Mouse (Mus musculus): ENCODE results near the gene Evi5l.
"Not testable (repeated sequence)": the region's sequence is repeated elsewhere in the genome, so short reads cannot be mapped to it uniquely, and the experiment has no call there.

Evi5l gene

DNA sequence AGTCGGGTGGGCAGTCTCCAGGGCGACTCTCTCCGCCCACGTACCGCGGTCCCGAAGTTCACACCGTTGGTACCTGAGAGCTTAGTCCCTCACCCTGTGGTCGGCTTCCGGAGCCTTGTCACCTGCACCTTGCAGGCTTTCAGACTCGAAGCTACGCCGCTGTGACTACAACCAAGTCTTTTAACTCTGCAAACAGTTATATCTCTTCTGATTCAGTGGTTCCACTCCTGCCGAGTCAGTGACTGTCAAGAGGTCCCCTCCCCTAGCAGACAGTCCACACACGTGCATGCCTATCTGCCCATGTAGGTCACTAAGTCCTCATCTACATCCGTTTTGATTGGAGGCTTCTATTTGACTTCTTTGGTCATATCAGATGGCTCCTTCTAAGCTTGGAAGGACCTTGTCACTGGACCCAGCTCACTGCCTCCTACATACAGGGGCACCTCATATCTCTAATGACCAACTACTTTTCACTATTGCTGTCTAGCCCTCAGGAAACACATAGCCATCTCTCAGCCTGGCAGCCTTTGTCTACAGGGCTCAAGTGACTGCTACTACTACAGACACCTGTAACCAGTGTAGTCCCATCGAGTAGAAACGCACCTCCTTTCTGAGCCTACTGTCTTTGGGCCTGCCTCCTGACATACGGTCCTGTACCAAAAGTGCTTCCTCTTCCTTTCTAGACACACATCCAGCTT is 73.0 kb downstream of the Evi5l start:
- DNase-seq (ENCODE audit: low spot score), result no peak

DNA sequence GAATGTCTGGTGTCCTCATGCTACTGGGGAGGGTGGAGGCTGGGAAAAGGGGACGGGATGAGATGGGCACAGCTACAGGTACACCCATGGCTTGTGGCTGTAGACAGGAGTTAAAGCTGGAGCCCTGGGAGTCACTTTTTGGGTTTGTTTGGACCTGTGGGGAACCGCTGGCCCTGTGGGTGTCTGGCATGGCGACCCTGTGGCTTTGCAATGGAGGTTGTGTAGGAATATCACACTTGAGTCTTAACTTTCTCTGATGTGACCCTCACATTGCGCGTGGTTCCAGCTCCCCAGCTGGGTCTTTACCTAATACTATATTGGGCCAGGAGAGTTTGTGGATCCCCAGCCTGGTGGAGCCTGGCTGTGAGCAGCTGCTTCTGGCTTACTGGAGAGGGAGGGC is 78.7 kb downstream of the Evi5l start:
- no peak for DNase-seq (ENCODE audit: low spot score)

DNA sequence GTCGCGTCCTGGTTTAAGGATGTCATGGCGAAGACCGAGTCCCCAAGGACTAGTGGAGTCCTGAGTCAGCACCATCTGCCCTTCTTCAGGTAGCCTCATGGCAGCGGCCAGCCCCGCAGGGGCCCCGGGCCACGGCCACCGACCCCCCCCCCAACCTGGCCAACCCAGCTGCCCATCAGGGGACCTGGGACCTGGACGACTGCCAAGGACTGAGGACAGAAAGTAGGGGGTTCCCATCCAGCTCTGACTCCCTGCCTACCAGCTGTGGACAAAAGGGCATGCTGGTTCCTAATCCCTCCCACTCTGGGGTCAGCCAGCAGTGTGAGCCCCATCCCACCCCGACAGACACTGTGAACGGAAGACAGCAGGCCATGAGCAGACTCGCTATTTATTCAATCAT is 79.4 kb downstream of the Evi5l start:
- DNase-seq (ENCODE audit: low spot score), result no peak

DNA sequence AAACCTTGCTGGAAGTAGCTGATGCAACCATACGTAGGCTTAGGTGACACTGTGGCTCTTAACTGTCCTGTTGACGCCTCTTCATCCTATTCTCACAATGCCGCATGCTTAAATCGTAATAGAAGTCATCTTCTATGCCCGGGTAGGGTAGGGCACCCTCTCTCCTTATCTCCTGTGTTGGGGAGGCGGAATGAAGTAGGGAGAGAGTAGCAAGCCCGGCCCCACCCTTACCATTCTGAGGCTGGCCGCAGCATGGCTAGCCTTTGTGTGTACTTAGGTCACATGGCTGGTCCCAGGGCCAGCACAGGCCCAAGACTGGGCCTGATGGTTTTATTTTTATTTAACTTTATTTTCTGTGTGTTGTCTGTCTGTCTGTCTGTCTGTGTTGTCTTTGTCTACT is 80.9 kb downstream of the Evi5l start:
- DNase-seq (ENCODE audit: low spot score), result no peak

DNA sequence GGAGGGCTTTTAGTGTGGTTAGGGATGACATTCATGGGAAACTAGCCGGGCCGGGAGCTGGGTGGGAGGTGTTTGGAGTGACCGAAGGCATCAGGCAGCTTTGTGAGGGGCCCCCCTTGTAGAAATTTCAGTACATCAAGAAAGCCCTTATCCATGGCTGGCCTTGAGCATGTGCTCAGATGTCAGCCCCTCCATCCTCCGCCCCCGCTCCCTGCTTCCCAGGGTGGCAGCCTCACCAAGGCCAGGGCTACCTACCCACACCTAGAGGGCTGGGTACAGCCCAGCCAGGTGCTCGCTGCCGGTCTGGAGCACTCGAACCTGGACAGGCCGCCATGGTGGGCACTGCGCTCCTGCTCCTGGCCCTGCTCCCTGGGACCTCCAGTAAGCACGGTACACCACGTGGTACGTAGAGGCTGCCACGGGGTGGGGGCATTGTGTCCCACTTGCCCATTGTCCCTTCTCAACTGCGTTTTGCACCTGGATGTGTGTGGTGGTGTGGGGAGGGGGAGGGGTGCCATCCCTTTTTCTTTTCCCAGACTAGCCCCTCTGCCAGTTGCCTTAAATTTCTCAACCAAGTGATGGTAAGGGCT is 81.7 kb downstream of the Evi5l start, which contains the start of gene Tgfbr3l:
Gene Tgfbr3l (plus strand): TSS at position 264 of the 590 bp plus-strand sequence.
- DNase-seq (ENCODE audit: low spot score), result no peak

DNA sequence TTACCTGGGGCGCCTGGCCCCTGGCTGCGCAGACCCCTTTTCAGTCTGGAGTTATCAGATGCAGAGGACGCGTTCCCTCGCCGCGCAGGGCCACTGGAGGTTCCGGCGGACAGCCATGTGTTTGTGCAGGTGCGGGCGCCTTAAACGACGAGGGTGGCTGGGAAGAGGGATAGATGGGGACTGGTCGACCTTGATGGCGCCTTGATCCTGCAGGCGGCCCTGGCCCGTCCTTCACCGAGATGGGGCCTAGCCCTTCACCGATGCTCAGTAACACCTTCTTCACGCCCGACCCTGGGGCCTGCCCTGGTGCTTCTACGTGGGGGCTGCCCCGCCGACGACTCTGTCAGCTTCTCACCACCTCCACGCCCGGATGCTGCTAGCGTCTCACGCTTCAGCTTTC is 82.8 kb downstream of the Evi5l start:
- no peak for DNase-seq (ENCODE audit: low spot score)

DNA sequence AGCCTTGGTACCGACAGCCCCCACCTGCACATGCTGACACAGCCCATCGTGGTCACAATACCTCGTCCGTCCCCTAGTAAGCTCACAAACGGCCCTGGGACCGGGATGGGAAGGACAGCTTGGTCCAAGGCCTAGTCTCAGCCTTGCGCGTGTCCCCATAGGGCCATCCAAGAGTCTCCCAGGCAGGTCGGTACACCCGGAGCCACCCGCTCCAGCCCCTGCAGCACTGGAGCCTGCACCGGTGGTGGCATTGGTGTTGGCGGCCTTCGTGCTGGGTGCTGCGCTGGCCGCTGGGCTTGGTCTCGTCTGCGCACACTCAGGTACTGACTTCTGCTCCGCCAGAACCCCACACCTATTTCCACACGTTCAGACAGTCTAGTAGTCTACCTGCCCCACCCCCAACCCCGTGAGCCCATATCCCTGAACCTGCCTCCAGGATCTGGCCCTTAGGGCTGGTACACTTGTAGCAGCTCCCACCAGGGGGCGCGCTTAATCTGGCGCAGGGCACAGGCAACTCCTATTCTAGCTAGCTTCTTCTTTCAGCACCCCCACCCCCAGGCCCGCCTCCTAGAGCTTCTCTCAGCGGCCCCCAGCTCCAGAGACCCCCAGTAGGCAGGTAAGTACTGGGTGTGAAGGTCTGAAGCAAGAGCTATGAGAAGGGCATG is 84.1 kb downstream of the Evi5l start:
- DNase-seq (ENCODE audit: low spot score), result peak; percentile 86

DNA sequence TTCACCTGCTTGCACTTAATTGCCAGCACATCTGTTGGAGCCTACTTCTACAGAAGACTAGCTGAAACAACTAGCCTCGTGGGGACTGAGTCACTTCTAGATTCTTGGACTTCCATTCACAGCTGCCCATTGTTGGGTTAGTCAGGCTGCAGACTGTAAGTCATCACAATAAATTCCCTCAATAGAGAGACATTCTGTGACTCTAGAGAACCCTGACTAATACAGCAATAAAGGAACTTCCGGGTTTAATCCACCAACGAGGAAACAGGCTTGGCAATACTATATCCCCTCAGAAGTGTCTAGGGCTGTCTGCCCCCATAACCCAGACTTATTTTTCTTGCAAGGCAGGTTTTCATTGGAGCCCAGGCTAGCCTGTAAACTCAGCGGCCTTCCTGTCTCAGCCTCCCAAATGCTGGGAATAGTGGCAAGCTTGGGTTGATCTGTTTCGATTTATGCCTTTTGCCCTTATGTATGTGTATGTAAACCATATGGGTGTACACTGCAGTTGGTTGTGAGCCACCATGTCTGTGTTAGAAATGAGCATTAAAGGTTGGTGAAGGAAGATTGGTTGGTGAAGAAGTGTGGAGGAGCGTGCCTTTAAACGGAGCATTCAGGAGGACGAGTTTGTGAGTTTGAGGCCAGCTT is 85.9 kb downstream of the Evi5l start:
- DNase-seq (ENCODE audit: low spot score), result no peak

DNA sequence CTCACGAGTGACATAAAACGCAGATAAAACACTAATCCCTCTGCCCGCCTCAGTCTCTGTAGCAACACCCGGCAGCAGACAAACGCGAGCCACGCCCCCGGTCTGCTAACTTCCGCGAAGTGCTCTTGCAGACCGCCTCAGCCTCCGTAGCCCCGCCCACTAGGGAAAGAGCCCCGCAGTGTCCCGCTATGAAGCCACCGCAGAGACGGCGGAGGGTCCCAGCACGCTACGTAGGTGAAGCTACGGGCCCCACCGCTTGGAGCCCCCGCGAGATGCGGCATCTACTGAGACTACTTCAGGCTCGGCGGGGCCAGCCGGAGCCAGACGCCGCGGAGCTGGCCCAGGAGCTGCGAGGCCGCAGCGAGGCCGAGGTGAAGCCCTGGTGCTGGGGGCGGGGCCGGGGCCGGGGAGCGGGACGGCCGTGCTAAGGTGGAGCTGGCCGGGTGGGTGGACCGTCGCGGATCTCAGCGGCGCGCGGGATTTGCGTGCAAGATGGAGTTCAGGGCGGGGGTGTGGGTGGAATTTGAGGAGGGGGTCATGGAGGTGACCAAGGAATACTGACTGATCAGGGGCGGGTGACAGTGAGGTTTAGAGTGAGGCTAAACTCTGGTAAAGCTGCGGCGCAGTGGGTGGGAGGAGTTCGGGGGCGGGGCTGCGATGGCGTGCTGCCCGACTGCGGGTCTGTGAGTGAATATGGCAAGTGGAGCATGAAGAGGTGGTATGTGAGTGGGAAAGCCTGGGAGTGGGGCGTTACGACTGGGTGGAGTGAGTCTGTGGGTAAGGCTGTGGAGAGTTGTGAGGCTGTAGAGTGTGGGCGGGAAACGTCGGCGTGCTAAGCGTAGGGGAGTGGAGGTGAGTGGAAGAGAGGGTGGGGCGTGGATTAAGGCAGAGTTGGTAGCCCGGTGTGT is 86.8 kb downstream of the Evi5l start, which contains the start of gene Snapc2:
Gene Snapc2 (plus strand): TSS at position 147 of the 908 bp plus-strand sequence.
- DNase-seq (ENCODE audit: low spot score), result peak; percentile 92

DNA sequence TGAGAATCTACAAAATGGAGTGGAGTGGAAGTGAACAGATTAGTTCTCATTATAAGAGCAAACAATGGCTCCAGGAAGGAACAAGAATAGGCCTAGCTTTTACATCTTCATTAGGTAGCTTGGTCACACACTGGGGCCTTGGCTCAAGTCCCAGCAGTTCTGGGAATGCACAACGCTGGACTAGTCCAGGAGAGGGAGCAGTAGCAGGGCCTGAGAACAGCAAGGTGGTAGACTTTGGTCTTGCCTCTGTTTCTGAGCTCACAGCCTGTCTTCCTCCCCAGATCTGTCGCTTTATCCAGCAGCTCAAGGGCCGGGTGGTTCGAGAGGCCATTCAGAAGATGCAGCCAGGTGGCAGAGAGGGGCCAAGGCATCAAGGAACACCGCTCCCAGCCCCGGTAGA is 87.6 kb downstream of the Evi5l start:
- DNase-seq (ENCODE audit: low spot score), result peak; percentile 52

DNA sequence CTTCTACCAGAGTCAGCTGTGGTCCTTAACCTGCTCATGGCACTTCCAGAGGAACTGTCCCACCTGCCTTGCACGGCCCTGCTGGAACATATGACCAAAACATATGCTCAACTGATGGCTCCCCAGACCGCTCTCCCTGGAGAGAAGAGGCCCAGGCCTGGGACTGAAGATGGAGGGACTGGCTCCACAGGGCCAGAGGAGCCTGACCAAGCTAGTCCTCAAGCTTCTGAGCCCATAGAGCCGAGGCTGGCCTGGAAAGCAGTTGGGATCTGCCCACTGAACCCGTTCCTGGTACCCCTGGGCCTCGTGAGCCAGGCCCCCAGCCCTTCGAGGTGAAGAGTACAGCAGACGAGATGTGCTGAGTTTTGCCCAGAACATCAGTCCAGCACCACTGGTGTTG is 89.1 kb downstream of the Evi5l start:
- not testable (repeated sequence) for DNase-seq (ENCODE audit: low spot score)

DNA sequence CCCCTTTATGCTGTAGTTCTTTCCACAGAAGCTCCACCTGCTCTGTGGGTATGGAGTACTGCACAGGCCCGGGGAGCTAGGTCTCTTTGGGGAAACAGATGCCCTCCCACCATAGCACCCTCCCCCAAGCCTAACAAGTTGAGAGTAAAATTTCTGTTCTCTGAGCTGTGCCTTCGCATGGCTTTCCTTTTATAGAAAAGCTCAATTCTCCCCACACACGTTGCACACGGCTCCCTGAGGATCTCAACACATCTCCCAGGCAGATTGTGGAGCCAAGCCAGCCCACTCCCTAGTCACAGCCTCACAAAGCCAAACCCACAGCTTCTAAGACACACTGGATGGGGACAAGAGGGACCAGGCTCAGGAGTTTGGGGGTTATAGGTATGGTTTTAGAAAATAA is 90.5 kb downstream of the Evi5l start:
- DNase-seq (ENCODE audit: low spot score), result no peak

DNA sequence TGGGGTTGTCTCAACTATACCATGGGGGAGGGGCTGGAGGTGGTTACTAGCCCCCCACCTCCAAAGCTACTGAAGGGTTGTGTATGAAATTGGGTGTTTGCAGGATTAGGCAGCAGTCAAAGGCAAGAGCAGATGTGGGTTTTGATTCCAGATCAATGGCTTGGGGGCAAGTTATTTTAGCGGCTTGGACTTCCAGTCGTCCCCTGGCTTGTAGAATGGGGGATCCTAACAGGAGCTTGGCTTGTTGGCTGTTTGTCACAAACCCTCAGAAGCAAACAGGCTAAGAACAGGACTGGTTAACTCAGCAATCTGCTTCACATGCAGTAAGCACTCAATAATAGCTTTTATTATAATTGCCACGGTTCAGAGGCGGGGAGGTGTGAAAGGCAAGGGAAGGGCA is 91.0 kb downstream of the Evi5l start:
- DNase-seq (ENCODE audit: low spot score), result no peak

DNA sequence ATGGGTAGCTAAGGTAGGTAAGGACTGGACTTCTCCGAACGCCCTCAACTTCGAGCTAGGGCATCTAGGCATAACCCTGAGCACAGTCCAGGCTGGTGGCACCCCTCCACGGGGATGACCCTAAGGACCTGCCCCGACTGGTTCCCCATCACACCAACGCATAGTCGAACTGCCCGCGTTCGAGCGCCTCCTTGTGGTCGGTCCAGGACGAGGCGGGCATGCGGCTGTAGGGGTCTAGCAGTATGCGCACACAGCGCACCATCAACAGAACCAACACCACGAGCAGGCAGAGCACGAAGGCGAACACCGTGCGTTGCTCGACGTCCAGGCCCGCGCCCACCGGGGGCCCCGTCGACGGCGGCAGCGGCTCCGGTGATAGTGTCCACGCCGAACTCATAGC is 91.9 kb downstream of the Evi5l start:
- DNase-seq (ENCODE audit: low spot score), result peak; percentile 79

DNA sequence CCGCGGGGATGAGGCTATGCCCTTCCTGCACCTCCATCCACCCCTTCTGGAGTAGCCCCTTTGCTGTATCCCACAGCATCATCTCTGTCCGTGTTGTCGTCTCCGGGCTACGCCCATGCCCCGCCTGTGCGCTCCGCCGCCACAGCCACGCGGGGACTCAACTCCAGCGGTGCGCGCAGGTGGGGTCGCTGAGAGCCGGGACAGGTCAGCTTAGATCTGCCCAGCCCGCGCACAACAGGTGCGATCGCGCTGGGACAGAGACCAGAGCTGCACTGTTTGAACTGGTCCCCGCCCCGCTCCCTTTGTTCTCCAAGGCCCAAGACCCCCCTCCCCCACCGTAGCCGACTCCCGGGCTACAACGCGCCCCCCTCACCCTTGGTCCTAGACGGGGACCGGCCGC is 92.3 kb downstream of the Evi5l start:
- no peak for DNase-seq (ENCODE audit: low spot score)

DNA sequence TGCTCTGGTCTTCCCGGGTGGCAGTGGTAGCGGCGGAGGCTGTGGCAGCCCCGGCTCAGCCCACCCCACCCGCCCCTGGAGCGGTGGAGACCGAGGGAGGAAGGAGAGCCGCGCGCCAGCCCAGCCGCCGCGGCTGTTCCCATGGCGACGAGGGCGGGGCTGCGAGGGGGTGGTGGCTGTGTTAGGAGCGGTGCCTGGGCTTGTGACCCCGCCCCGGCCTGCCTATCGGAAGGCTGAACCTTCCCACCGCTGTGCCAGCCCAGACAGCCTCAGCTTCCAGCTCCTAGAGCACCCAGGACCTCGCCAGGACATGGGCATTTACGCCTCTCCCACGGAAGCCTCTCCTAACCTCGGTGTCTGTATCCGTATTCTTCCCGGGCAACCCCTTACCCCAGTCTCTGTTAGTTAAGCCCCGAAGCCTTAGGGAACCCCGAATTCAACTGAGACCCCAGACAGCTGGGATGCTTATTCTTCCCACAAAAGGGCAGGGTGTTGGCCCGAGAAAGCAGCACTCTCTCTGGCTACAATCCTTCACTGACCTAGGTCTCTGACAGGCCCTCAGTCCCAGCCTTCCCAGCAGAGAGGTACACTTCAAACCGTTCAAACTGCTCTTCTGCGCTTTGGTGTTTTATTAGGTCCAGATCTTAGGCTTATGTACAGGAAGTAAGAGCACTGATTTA is 92.9 kb downstream of the Evi5l start, which contains the start of gene Ctxn1:
Gene Ctxn1 (minus strand): TSS at position 150 of the 680 bp plus-strand sequence.
- peak; percentile 95 for DNase-seq (ENCODE audit: low spot score)

DNA sequence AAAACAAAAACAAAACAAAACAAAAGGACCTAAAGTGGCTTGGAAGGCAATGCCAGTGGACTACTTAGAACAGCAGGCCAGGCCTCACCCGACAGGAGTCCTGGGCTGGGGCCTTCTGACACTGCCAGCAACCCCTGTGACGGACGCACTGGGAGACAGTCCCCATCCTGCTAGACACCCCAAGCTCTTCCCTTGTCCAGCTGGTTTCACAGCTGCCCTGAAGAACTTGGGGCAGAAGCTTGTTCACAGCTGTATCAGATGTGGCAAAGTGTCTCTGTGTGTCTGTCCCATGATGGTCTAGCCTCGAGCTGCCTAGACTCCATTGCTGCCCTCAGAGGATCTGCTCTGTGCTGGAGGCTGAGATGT is 93.4 kb downstream of the Evi5l start:
- DNase-seq (ENCODE audit: low spot score), result no peak
